Mouse (Mus musculus): ENCODE results near the gene Ltbp1.

DNA sequence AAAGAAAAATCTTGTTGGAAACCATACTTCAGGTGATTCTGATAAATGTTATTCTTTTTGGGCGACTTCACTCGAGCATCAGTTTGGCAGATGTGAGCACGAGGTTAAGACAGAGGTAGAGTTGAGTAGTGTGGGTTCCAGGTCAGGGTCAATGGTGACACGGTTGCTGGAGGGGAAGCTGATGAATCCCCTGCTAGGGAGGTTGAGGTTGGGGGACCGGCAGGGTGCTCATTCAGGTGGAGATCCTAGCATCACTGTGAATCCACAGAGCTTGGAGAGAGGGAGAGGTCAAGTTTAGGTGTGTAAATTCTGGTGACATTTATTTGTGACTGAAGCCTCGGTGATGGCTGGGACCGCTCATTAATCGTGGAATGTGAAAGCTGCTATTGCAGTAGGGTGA, 110.2 kb downstream of the Ltbp1 start:
- no peak for TF ChIP-seq CTCF (IDR thresholded peaks at IDR 0.05; ENCODE audit: extremely low read depth, insufficient read length, insufficient replicate concordance, low read depth, low read length)
- TF ChIP-seq POLR2A (IDR thresholded peaks at IDR 0.05; ENCODE audit: low read depth, low read length), result no peak
